Comparison of ENCODE assay signal across 8 mouse cellular contexts in the genomic region with DNA sequence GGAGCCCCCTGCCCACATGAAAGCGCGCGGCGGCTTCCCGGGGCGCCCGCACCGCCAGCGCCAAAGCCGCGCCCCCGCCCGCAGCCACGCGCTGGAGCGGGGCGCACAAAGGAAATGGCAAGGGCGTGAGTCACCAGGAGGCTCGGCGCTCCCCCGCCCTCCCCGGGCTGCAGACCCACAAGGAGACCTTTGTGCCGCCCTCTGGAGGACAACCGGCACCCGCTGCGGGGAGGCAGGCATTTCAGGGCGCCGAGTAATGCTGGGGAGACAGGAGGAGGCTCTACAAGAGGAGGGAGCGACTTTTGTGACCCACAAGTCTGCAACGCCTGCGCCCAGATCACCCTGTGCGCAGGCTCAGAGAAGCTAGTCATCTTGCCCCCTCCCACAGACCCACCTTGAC.
A peak's percentile ranks its signal among the peaks of the same experiment; 100 is the strongest.
DNase-seq lines count a peak whose midpoint lies in the region; ATAC-seq lines count a peak whose summit lies in the region.

No protein-coding gene starts in this region.

- no peaks in the 10 kb centered on the region for H3K27me3 ChIP-seq in intestine, embryonic 15.5 days (replicated peaks)
- peaks cover 42% of the 10 kb centered on the region for H3K27me3 ChIP-seq in limb, embryonic 10.5 days (ENCODE audit: low read depth, poor library complexity, severe bottlenecking)
- H3K27me3 ChIP-seq in midbrain, embryonic 12.5 days = peaks cover 84% of the 10 kb centered on the region

- H3K4me1 ChIP-seq in intestine, embryonic 15.5 days (replicated peaks) = peaks cover 43% of the 10 kb centered on the region
- peaks cover 47% of the 10 kb centered on the region for H3K4me1 ChIP-seq in limb, embryonic 10.5 days
- peaks cover 33% of the 10 kb centered on the region for H3K4me1 ChIP-seq in midbrain, embryonic 12.5 days

- DNase-seq in adipocyte (ENCODE audit: low spot score) = peak; percentile 81
- DNase-seq in gastrocnemius, postnatal 25 days = peak; percentile 86
- DNase-seq in limb, embryonic 10.5 days (ENCODE audit: low spot score) = peak; percentile 86
- peak; percentile 67 for DNase-seq in skeletal muscle tissue, adult 2 months (ENCODE audit: low read depth, low spot score)
- peak; percentile 86 for DNase-seq in yolk sac, embryonic 10.5 days (ENCODE audit: low spot score)

- no peaks in the 10 kb centered on the region for H3K9me3 ChIP-seq in intestine, embryonic 15.5 days
- H3K9me3 ChIP-seq in limb, embryonic 10.5 days (replicated peaks) = no peaks in the 10 kb centered on the region
- no peaks in the 10 kb centered on the region for H3K9me3 ChIP-seq in midbrain, embryonic 12.5 days

- no peaks in the 10 kb centered on the region for H3K36me3 ChIP-seq in intestine, embryonic 15.5 days
- H3K36me3 ChIP-seq in limb, embryonic 10.5 days = no peaks in the 10 kb centered on the region
- no peaks in the 10 kb centered on the region for H3K36me3 ChIP-seq in midbrain, embryonic 12.5 days

- peak; percentile 93 for ATAC-seq in common myeloid progenitor, adult 5-6 weeks (replicated peaks; ENCODE audit: low read depth, poor library complexity, severe bottlenecking)
- ATAC-seq in intestine, embryonic 15.5 days = peak; percentile 88
- peak; percentile 81 for ATAC-seq in midbrain, embryonic 12.5 days (ENCODE audit: low FRiP score, low read depth)

- H3K27ac ChIP-seq in intestine, embryonic 15.5 days = peak overlapping the region; percentile 96
- peak overlapping the region; percentile 97 for H3K27ac ChIP-seq in limb, embryonic 10.5 days
- peak overlapping the region; percentile 77 for H3K27ac ChIP-seq in midbrain, embryonic 12.5 days (replicated peaks)

- WGBS in intestine, embryonic 15.5 days = 1% methylated on average over 32 of the region's 32 CpGs
- under 1% methylated on average over 32 of the region's 32 CpGs for WGBS in limb, embryonic 10.5 days
- WGBS in midbrain, embryonic 12.5 days = under 1% methylated on average over 32 of the region's 32 CpGs

- H3K4me3 ChIP-seq in intestine, embryonic 15.5 days (replicated peaks) = peak overlapping the region; percentile 58
- H3K4me3 ChIP-seq in limb, embryonic 10.5 days = peak overlapping the region; percentile 69
- H3K4me3 ChIP-seq in midbrain, embryonic 12.5 days = peak overlapping the region; percentile 58

- H3K4me2 ChIP-seq in intestine, embryonic 15.5 days (replicated peaks) = peak overlapping the region; percentile 97
- peak overlapping the region; percentile 94 for H3K4me2 ChIP-seq in midbrain, embryonic 12.5 days (replicated peaks)

- peak overlapping the region; percentile 89 for H3K9ac ChIP-seq in intestine, embryonic 15.5 days
- H3K9ac ChIP-seq in midbrain, embryonic 12.5 days (replicated peaks) = peak overlapping the region; percentile 84

Comparison
In these comparisons a context has a peak if more than half of its experiments do, and no peak if none do; other contexts are left out.
1. Peak in every context shown above with its lines: DNase-seq, ATAC-seq, H3K4me3 ChIP-seq and H3K27ac ChIP-seq.